Mouse (Mus musculus) embryonic fibroblast, embryonic 13.5 days (primary cell): ENCODE measurements around the gene Mrpl20. TPM values are rescaled to one million over a fixed set of nuclear protein-coding genes. Genes with fewer than 3 reads are reported as not detected.
A peak's percentile ranks its signal among the peaks of the same experiment; 100 is the strongest.

ENCODE experiments used
- H3K27ac ChIP-seq: 2 replicates; pipeline ENCODE4 v1.5.1; 2012; ENCODE audit warnings: low read length, control low read depth, inconsistent platforms; ENCODE audit not compliant: insufficient read depth
- H3K4me1 ChIP-seq: 2 replicates; pipeline ENCODE4 v1.6.1; 2011; ENCODE audit warnings: low read length; ENCODE audit not compliant: control insufficient read depth, insufficient read depth
- H3K4me3 ChIP-seq: 2 replicates; pipeline ENCODE4 v1.5.1; 2011; ENCODE audit warnings: mild to moderate bottlenecking, control low read depth, low read length; ENCODE audit not compliant: insufficient read depth
- CTCF ChIP-seq: IDR thresholded peaks from 2 replicates; pipeline ENCODE4 v1.5.1; 2011; ENCODE audit warnings: mild to moderate bottlenecking, control low read depth, low read length, moderate library complexity, borderline replicate concordance; ENCODE audit not compliant: insufficient read depth
- POLR2A ChIP-seq: IDR thresholded peaks from 2 replicates; pipeline ENCODE4 v1.6.1; 2011; ENCODE audit warnings: low read depth, mild to moderate bottlenecking, control low read depth, low read length, moderate library complexity
- polyA plus RNA-seq: library from polyadenylated mRNA; stranded (reverse); fragments of >200 nt; gene quantifications from 2 replicates; pipeline ENCODE4 v1.2.4, GENCODE M21; 2011; ENCODE audit warnings: low read depth; ENCODE audit not compliant: missing spikeins, insufficient read length

The Mrpl20 gene
- polyA plus RNA-seq, 1 experiment, result 129 TPM

DNA sequence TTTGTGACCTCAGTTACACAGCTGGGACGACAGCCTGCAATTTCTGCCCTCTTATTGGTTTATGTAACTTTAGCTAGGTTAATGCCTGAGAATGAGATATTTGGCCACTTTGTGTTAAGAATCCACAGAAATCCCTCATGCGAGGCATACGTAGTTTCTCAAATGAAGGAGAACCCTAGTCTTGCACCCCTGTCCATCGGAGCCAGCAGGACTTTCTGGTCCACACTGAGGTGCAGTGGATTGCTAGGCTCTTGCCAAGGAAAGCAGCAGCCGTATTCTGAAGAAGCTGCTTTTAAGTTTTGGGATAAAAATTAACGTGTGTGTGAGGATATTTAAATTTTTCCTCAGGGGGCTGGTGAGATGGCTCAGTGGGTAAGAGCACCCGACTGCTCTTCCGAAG lies 27.9 kb downstream of the Mrpl20 start:
- no peak overlapping the region for H3K27ac ChIP-seq
- H3K4me3 ChIP-seq, result no peak overlapping the region
- H3K4me1 ChIP-seq, result peaks cover 10% of the 10 kb centered on the region
- no peak for TF ChIP-seq POLR2A
- no peak for TF ChIP-seq CTCF

- TF ChIP-seq CTCF (peak; percentile 92), POLR2A (peak; percentile 75)
- Histone ChIP-seq H3K4me1 (peaks cover 10% of the 10 kb centered on the region), H3K4me3 (peak within 1 kb of the TSS; percentile 76), H3K27ac (peak within 1 kb of the TSS; percentile 64)
Measured at GRCm38 (mm10) chr4:155831205-155831766, 28.6 kb downstream of the Mrpl20 start, which contains the start of gene Aurkaip1. Aurkaip1 (plus strand) TSS chr4:155831272.

GRCm38 (mm10) chr4:155831831-155832230 lies 29.2 kb downstream of the Mrpl20 start:
- Histone ChIP-seq H3K4me3 (peak overlapping the region; percentile 76), H3K27ac (peak overlapping the region; percentile 64), H3K4me1 (peaks cover 10% of the 10 kb centered on the region)
- no peak for TF ChIP-seq CTCF
- no peak for TF ChIP-seq POLR2A

- TF ChIP-seq POLR2A (no peak), CTCF (no peak)
- Histone ChIP-seq H3K4me1 (peaks cover 10% of the 10 kb centered on the region), H3K4me3 (peak overlapping the region; percentile 76), H3K27ac (peak overlapping the region; percentile 64; the same call in 1 of the 2 replicates)
Measured at GRCm38 (mm10) chr4:155832321-155832720, 29.6 kb downstream of the Mrpl20 start.

DNA sequence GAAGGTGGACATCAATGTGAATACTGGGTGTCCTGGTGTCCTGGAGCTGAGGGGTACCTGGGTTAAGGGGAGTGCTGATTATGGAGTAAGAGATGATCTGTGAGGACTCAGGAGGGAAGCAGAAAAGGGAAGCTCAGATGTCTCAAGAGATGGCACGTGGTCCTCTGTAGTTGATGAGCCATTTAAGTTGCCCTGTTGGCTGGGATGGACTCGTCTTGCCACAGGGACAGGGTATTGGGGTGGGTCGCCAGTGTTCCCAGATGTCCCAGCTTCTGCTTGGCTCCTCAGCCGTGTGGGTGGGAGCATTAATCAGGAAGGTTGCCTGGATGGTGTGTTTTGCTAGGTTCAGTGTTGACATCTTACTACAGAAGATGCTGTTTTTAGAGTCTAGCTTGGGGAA lies 30.6 kb downstream of the Mrpl20 start:
- peak overlapping the region; percentile 30; the same call in 1 of the 2 replicates for H3K27ac ChIP-seq
- H3K4me3 ChIP-seq, result no peak overlapping the region
- H3K4me1 ChIP-seq, result peaks cover 10% of the 10 kb centered on the region
- TF ChIP-seq CTCF (no peak), POLR2A (peak; percentile 5; the same call in 1 of the 2 replicates)

DNA sequence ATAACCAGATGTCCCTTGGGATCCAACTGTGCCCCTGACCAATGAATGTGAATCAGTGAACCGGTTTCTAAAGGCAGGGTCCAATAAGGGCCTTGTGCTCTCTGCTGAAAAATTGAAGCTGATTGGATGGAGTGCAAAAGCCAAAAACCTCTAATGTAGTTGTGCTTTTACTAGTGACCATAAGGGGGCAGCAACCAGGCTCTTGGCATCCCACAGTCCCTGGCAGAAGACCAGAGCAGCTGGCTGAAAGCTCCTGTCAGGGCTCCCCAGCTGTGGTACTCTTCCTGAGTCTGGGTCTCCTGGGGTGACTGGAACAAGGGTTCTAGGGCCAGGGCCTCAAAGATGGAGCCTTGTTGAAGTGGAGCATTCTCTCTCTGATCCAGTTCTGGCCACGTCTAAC lies 31.2 kb downstream of the Mrpl20 start:
- TF ChIP-seq CTCF (0 out of 2 replicates have a peak, but pooled peaks have one; percentile 18), POLR2A (peak; percentile 8; the same call in 1 of the 2 replicates)
- Histone ChIP-seq H3K4me3 (no peak overlapping the region), H3K27ac (peak overlapping the region; percentile 76), H3K4me1 (peaks cover 11% of the 10 kb centered on the region)

DNA sequence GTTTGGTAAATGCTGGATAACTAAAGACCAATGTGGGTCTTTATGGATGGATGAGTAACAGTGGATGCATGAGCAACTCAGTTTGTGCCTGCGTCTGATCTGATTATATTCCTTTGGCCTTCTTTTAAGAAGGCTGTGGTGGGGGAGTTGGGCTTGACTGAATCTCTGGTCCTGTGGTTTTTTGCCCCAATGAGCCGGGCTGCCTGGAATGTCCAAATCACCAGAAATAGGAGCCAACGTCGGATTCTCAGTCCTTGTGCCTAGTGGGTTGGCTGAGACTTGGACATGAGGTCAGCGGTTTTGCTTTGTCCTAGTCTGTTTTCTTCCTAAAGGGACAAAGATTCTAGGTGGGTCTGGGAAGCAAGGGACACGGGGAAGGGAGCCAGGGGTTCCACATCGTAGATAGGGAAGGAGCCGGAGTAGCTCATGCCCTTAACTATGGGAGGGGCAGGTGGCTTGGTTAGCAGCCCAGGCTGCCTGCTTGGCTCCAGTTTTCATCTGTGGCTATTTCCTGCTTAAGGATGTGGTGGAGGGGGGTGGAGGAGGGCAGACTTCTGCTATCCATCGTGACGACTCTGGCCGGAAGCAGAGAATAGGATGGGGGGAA lies 34.8 kb downstream of the Mrpl20 start:
- no peak for TF ChIP-seq CTCF
- Histone ChIP-seq H3K27ac (peak overlapping the region; percentile 100), H3K4me1 (peaks cover 13% of the 10 kb centered on the region), H3K4me3 (no peak overlapping the region)

- Histone ChIP-seq H3K4me1 (peaks cover 10% of the 10 kb centered on the region), H3K4me3 (no peak overlapping the region), H3K27ac (peak overlapping the region; percentile 100)
- TF ChIP-seq POLR2A (peak; percentile 46), CTCF (no peak)
Measured at GRCm38 (mm10) chr4:155838187-155839153, 35.8 kb downstream of the Mrpl20 start.

DNA sequence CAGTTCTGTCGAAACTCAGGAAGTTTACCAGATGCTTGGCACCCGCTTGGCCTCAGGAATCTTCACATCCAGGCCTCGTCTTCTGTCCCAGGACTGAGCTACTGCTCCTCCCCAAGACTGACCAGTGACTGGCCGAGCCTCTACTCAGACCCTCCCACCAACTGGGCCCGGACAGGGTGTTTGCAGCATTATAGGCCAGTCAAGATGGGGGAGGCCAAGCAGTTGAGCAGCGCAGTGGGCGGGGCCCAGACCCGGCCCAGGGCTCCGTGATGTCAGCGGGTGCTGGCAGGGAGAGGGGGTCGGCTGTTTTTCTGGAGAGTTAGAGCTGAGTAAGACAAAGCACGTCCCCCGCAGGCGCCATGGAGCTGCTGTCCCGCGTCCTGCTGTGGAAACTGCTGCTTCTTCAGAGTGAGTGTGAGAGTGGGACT lies 36.8 kb downstream of the Mrpl20 start, which contains the start of gene Mxra8:
Gene Mxra8, plus strand, starts transcription at position 198 of the 428 bp plus-strand sequence.
- H3K27ac ChIP-seq, result peak within 1 kb of the TSS; percentile 100
- H3K4me3 ChIP-seq, result peak within 1 kb of the TSS; percentile 81
- H3K4me1 ChIP-seq, result peaks cover 4% of the 10 kb centered on the region; the same call in 1 of the 2 replicates
- no peak for TF ChIP-seq CTCF
- peak; percentile 94 for TF ChIP-seq POLR2A
